In genomic region chr9:70927701-70928100, GRCm38 (mm10) we compare ENCODE assay signal across 34 mouse cellular contexts. TPM values are rescaled to one million over a fixed set of nuclear protein-coding genes. Genes with fewer than 3 reads are reported as not detected.
DNase-seq lines count a peak whose midpoint lies in the region; ATAC-seq and TF ChIP-seq lines count a peak whose summit lies in the region.
"Had no signal": no experiment of that assay in that cellular context is flagged by ENCODE, and none has a peak within 500 bp of the region (broad histone marks: within the 10 kb centered on the region; RNA-seq: fewer than 3 reads in every experiment).

No protein-coding gene starts in this region.

- no peak for TF ChIP-seq POLR2A in heart, adult 2 months (IDR thresholded peaks at IDR 0.05; ENCODE audit: insufficient read depth, low read depth, low read length)
- no peak for TF ChIP-seq POLR2A in bone marrow, adult 2 months (IDR thresholded peaks at IDR 0.05; ENCODE audit: borderline replicate concordance, control insufficient read depth, low read depth, low read length)

- H3K36me3 ChIP-seq in heart, embryonic 10.5 days = no peaks in the 10 kb centered on the region
- H3K36me3 ChIP-seq in heart, adult 2 months (ENCODE audit: control insufficient read depth, insufficient read depth, low read length) = no peaks in the 10 kb centered on the region
- no peaks in the 10 kb centered on the region for H3K36me3 ChIP-seq in lung, postnatal 0 days (ENCODE audit: insufficient read depth, low read length)
- no peaks in the 10 kb centered on the region for H3K36me3 ChIP-seq in liver, embryonic 16.5 days (ENCODE audit: control insufficient read depth, insufficient read depth)
- H3K36me3 ChIP-seq: embryonic facial prominence, embryonic 13.5 days; limb, embryonic 13.5 days; midbrain, embryonic 10.5 days; midbrain, embryonic 15.5 days had no signal

- no peak for TF ChIP-seq CTCF in heart, adult 2 months (IDR thresholded peaks at IDR 0.05)
- no peak for TF ChIP-seq CTCF in lung, postnatal 0 days (IDR thresholded peaks at IDR 0.05)
- TF ChIP-seq CTCF in bone marrow, adult 2 months (IDR thresholded peaks at IDR 0.05; ENCODE audit: control insufficient read depth, insufficient read depth, low read length) = no peak

- peaks cover 24% of the 10 kb centered on the region for H3K4me1 ChIP-seq in heart, embryonic 10.5 days
- peaks cover 12% of the 10 kb centered on the region for H3K4me1 ChIP-seq in heart, adult 2 months (ENCODE audit: control insufficient read depth, insufficient read depth, low read length)
- H3K4me1 ChIP-seq in lung, postnatal 0 days (ENCODE audit: insufficient read depth, low read depth, low read length) = no peaks in the 10 kb centered on the region
- H3K4me1 ChIP-seq in bone marrow, adult 2 months (ENCODE audit: control insufficient read depth, insufficient read depth, low read length) = peaks cover 10% of the 10 kb centered on the region; the same call in 1 of the 2 replicates
- peaks cover 74% of the 10 kb centered on the region for H3K4me1 ChIP-seq in liver, embryonic 16.5 days (ENCODE audit: control insufficient read depth, low read depth, low read length)
- H3K4me1 ChIP-seq: embryonic facial prominence, embryonic 13.5 days; limb, embryonic 13.5 days; midbrain, embryonic 15.5 days had no signal

- no peak overlapping the region for H3K4me2 ChIP-seq in lung, postnatal 0 days (replicated peaks; ENCODE audit: low read depth, low read length)
- H3K4me2 ChIP-seq in liver, embryonic 16.5 days (ENCODE audit: low read depth, low read length) = peak overlapping the region; percentile 7; the same call in 1 of the 2 replicates
- H3K4me2 ChIP-seq: embryonic facial prominence, embryonic 13.5 days; limb, embryonic 13.5 days; midbrain, embryonic 15.5 days had no signal

- peak; percentile 61 for ATAC-seq in lung, postnatal 0 days
- ATAC-seq in liver, embryonic 16.5 days (ENCODE audit: low read depth) = no peak
- ATAC-seq: CD4-positive, CD25-positive, alpha-beta regulatory T cell, adult 4 months; forebrain, postnatal 0 days; hindbrain, embryonic 16.5 days; midbrain, embryonic 15.5 days had no signal

- no peak for TF ChIP-seq EP300 in heart, adult 2 months (IDR thresholded peaks at IDR 0.05; ENCODE audit: insufficient read depth, low read depth, low read length)
- no peak for TF ChIP-seq EP300 in lung, postnatal 0 days (IDR thresholded peaks at IDR 0.05)

- intact Hi-C loops in heart, adult 2 months (cut with DNase I) = loop anchor here (5.0 kb wide), 1 partner anchor 35 kb away; no protein-coding TSS in a partner anchor

- H3K9me3 ChIP-seq in heart, embryonic 10.5 days = no peaks in the 10 kb centered on the region
- H3K9me3 ChIP-seq in lung, postnatal 0 days (ENCODE audit: low read length) = no peaks in the 10 kb centered on the region
- no peaks in the 10 kb centered on the region for H3K9me3 ChIP-seq in liver, embryonic 16.5 days (replicated peaks; ENCODE audit: control insufficient read depth, low read length)
- H3K9me3 ChIP-seq: limb, embryonic 13.5 days; midbrain, embryonic 10.5 days; midbrain, embryonic 15.5 days had no signal

- no peaks in the 10 kb centered on the region for H3K27me3 ChIP-seq in heart, embryonic 10.5 days (ENCODE audit: insufficient read depth, poor library complexity, severe bottlenecking)
- no peaks in the 10 kb centered on the region for H3K27me3 ChIP-seq in heart, adult 2 months (ENCODE audit: control insufficient read depth, insufficient read depth, low read length)
- no peaks in the 10 kb centered on the region for H3K27me3 ChIP-seq in lung, postnatal 0 days (replicated peaks; ENCODE audit: insufficient read depth, low read length)
- no peaks in the 10 kb centered on the region for H3K27me3 ChIP-seq in liver, embryonic 16.5 days (ENCODE audit: control insufficient read depth, insufficient read depth, low read depth, low read length)
- H3K27me3 ChIP-seq: embryonic facial prominence, embryonic 13.5 days; limb, embryonic 13.5 days; midbrain, embryonic 15.5 days had no signal

- no peak overlapping the region for H3K4me3 ChIP-seq in heart, embryonic 10.5 days
- no peak overlapping the region for H3K4me3 ChIP-seq in heart, adult 2 months
- no peak overlapping the region for H3K4me3 ChIP-seq in lung, postnatal 0 days (ENCODE audit: low read depth, low read length)
- no peak overlapping the region for H3K4me3 ChIP-seq in bone marrow, adult 2 months (replicated peaks; ENCODE audit: control insufficient read depth, low read depth, low read length)
- no peak overlapping the region for H3K4me3 ChIP-seq in liver, embryonic 16.5 days (ENCODE audit: low read depth, low read length)
- H3K4me3 ChIP-seq: embryonic facial prominence, embryonic 13.5 days; layer of hippocampus, adult 2 months; left cerebral cortex, adult 2 months; limb, embryonic 13.5 days; midbrain, embryonic 10.5 days; midbrain, embryonic 15.5 days had no signal

- H3K27ac ChIP-seq in heart, embryonic 10.5 days = peak overlapping the region; percentile 83; the same call in 1 of the 2 replicates
- no peak overlapping the region; the same call in 1 of the 2 replicates for H3K27ac ChIP-seq in heart, adult 2 months
- no peak overlapping the region for H3K27ac ChIP-seq in lung, postnatal 0 days (ENCODE audit: low read length)
- H3K27ac ChIP-seq in bone marrow, adult 2 months (ENCODE audit: control insufficient read depth, insufficient read depth, low read depth, low read length, poor library complexity) = peak overlapping the region; percentile 42; the same call in 1 of the 2 replicates
- peak overlapping the region; percentile 99 for H3K27ac ChIP-seq in liver, embryonic 16.5 days (ENCODE audit: low read length)
- H3K27ac ChIP-seq: embryonic facial prominence, embryonic 13.5 days; layer of hippocampus, adult 2 months; left cerebral cortex, adult 2 months; limb, embryonic 13.5 days; midbrain, embryonic 15.5 days had no signal

- DNase-seq in heart, embryonic 10.5 days (ENCODE audit: low spot score) = no peak
- DNase-seq in heart, adult 2 months = no peak
- DNase-seq in lung, postnatal 0 days (ENCODE audit: low spot score) = peak; percentile 32
- no peak for DNase-seq in lung, postnatal 10 days
- DNase-seq in cerebellum, adult 9-10 months = no peak
- no peak for DNase-seq in gastrocnemius, postnatal 10 days
- DNase-seq: adrenal gland, postnatal 10 days; cerebellum, adult 11 months; cerebellum, postnatal 10 days; forebrain, postnatal 0 days; heart, adult 18-20 months; kidney, adult 2 months; kidney, postnatal 36 days; lung, adult 2 months; right cerebral cortex, postnatal 25 days; thymus, adult 18-20 months; thymus, postnatal 25 days had no signal

- no peak overlapping the region for H3K9ac ChIP-seq in heart, adult 2 months (ENCODE audit: low read depth, low read length)
- H3K9ac ChIP-seq in lung, postnatal 0 days (replicated peaks; ENCODE audit: low read depth) = no peak overlapping the region
- H3K9ac ChIP-seq in liver, embryonic 16.5 days (ENCODE audit: low read depth, low read length) = peak overlapping the region; percentile 72
- H3K9ac ChIP-seq: embryonic facial prominence, embryonic 13.5 days; forebrain, postnatal 0 days; limb, embryonic 13.5 days; midbrain, embryonic 15.5 days had no signal

- no peaks in the 10 kb centered on the region for H3K79me2 ChIP-seq in heart, adult 2 months (replicated peaks; ENCODE audit: control insufficient read depth, insufficient read depth, low read length)

RNA-seq across cellular contexts. Expression of gene Lipc, which starts 24.3 kb away (rescaled TPM):
- 0.11 and 1.9 TPM in 2 replicates for polyA plus RNA-seq in heart, embryonic 10.5 days (2016; fragmentation: Nextera tagmentation; extraction: Ambion mirVana)
- total RNA-seq in heart, adult 2 months (2021) = under 1 TPM in 1 of 2 experiments, not detected in 1; 0.14 TPM
- 0.25 and 0.35 TPM in 2 replicates for polyA plus RNA-seq in heart, adult 2 months (2012; rRNA removed)
- 0.21 and 0.31 TPM in 2 replicates for polyA plus RNA-seq in lung, postnatal 0 days (2015; fragmentation: Nextera tagmentation; extraction: Ambion mirVana)
- polyA plus RNA-seq in bone marrow, adult 2 months (2011; ENCODE audit: insufficient read depth, insufficient read length, low replicate concordance, missing spikeins) = 0.56 and 0.87 TPM in 2 replicates
- 44.3 and 45.9 TPM in 2 replicates for polyA plus RNA-seq in liver, embryonic 16.5 days (2015; fragmentation: Nextera tagmentation; extraction: Ambion mirVana)
- total RNA-seq in gastrocnemius, postnatal 10 days (2021) = 1 to 10 TPM in 1 of 2 experiments, not detected in 1; 1.2 TPM
- total RNA-seq: gastrocnemius, adult 8-10 months; megakaryocyte progenitor cell, adult 5-6 weeks; neutrophil, adult 5-6 weeks had no signal
- polyA plus RNA-seq: CD4-positive, CD25-positive, alpha-beta regulatory T cell, adult 4 months; forebrain, embryonic 11.5 days; hindbrain, embryonic 11.5 days; intestine, embryonic 14.5 days; limb, embryonic 13.5 days; midbrain, embryonic 10.5 days; neural tube, embryonic 11.5 days had no signal

Comparison
In these comparisons a context has a peak if more than half of its experiments do, and no peak if none do; other contexts are left out.
1. H3K27ac ChIP-seq: peak in heart, embryonic 10.5 days (single experiment), bone marrow, adult 2 months (single experiment) and liver, embryonic 16.5 days (single experiment); none in heart, adult 2 months (single experiment) and lung, postnatal 0 days (single experiment).
2. RNA of gene Lipc, which starts 24.3 kb away (polyA plus RNA-seq): 44.3 to 45.9 TPM in liver, embryonic 16.5 days; 0.11 to 1.9 TPM in heart, embryonic 10.5 days, 0.56 to 0.87 TPM in bone marrow, adult 2 months, 0.25 to 0.35 TPM in heart, adult 2 months and 0.21 to 0.31 TPM in lung, postnatal 0 days; every median in the first group is over 10 times any median in the second.